Mouse (Mus musculus) C2C12 (cell line): Measurements from ENCODE around the gene Rab3d.

Source experiments
- CTCF ChIP-seq: IDR thresholded peaks from one replicate; pipeline ENCODE4 v1.5.1; 2011; ENCODE audit not compliant: control insufficient read depth, insufficient read depth, insufficient read length
- FOSL1 ChIP-seq: IDR thresholded peaks from one replicate; pipeline ENCODE4 v1.8.0; 2011; ENCODE audit warnings: mild to moderate bottlenecking, low read length; ENCODE audit not compliant: poor library complexity, insufficient read depth, severe bottlenecking
- MAX ChIP-seq: IDR thresholded peaks from one replicate; pipeline ENCODE4 v1.6.1; 2011; ENCODE audit warnings: mild to moderate bottlenecking, control low read depth

- TF ChIP-seq CTCF (no peak), MAX (no peak), FOSL1 (no peak)
Observed at GRCm38 (mm10) chr9:21959244-21959643, 41.3 kb upstream of the Rab3d start.
